Mouse (Mus musculus) midbrain, embryonic 11.5 days (tissue): ENCODE measurements around the gene Osbpl11. TPM values are rescaled to one million over a fixed set of nuclear protein-coding genes. Genes with fewer than 3 reads are reported as not detected.
"Not testable (repeated sequence)": the region's sequence is repeated elsewhere in the genome, so short reads cannot be mapped to it uniquely, and the experiment has no call there.

Experiments used
- ATAC-seq: fragments of 200-750 bp; cut with Nextera tagmentation; 2 replicates; pipeline ENCODE4 v1.8.0; 2017; ENCODE audit warnings: moderate TSS enrichment, moderate library complexity; ENCODE audit not compliant: low FRiP score
- DNase-seq: peaks from one replicate; pipeline ENCODE4 v3.0.0; 2015; ENCODE audit warnings: low spot score; ENCODE audit errors: missing footprints
- H3K27ac ChIP-seq: fragments of 300-500 bp; sonication (generic); 2 replicates; pipeline ENCODE4 v1.5.1; 2014; ENCODE audit warnings: low read depth, low read length
- H3K27me3 ChIP-seq: fragments of 300-500 bp; sonication (generic); 2 replicates; pipeline ENCODE4 v1.6.1; 2014; ENCODE audit warnings: mild to moderate bottlenecking, low read length, moderate library complexity, mixed read lengths; ENCODE audit not compliant: control insufficient read depth, insufficient read depth
- H3K36me3 ChIP-seq: fragments of 300-500 bp; sonication (generic); 2 replicates; pipeline ENCODE4 v1.6.1; 2014; ENCODE audit warnings: mild to moderate bottlenecking, low read length, moderate library complexity, mixed read lengths; ENCODE audit not compliant: control insufficient read depth, insufficient read depth
- H3K4me1 ChIP-seq: fragments of 300-500 bp; sonication (generic); 2 replicates; pipeline ENCODE4 v1.6.1; 2014; ENCODE audit warnings: low read length; ENCODE audit not compliant: control insufficient read depth, insufficient read depth
- H3K4me2 ChIP-seq: fragments of 300-500 bp; sonication (generic); 2 replicates; pipeline ENCODE4 v1.6.1; 2014; ENCODE audit warnings: mild to moderate bottlenecking, moderate library complexity
- H3K4me3 ChIP-seq: fragments of 300-500 bp; sonication (generic); 2 replicates; pipeline ENCODE4 v1.5.1; 2014; ENCODE audit warnings: low read depth, low read length
- H3K9ac ChIP-seq: fragments of 300-500 bp; sonication (generic); 2 replicates; pipeline ENCODE4 v1.6.1; 2014; ENCODE audit warnings: low read length
- H3K9me3 ChIP-seq: fragments of 300-500 bp; sonication (generic); 2 replicates; pipeline ENCODE4 v1.6.1; 2016; ENCODE audit warnings: low read length; ENCODE audit not compliant: control insufficient read depth
- WGBS: fragments of 180-500 bp; shearing (Covaris S2); extraction: QIAGEN DNeasy Blood & Tissue Kit; methylation state at CpG from one replicate; pipeline ENCODE4 v1.1.7; 2014; 5-methylcytosine and 5-hydroxymethylcytosine counted together
- polyA plus RNA-seq: library from polyadenylated mRNA; unstranded; fragments of >200 nt; fragmentation: Nextera tagmentation; extraction: Ambion mirVana; gene quantifications from 2 replicates; pipeline ENCODE4 v1.2.1, GENCODE M21; 2014

Osbpl11 gene
- polyA plus RNA-seq, 1 experiment from 2014 or later: 25.2 TPM

- H3K4me3 ChIP-seq: no peak overlapping the region
- no peaks in the 10 kb centered on the region for H3K27me3 ChIP-seq
- H3K9me3 ChIP-seq: no peaks in the 10 kb centered on the region
- no peak overlapping the region for H3K4me2 ChIP-seq
- H3K36me3 ChIP-seq: no peaks in the 10 kb centered on the region
- no peaks in the 10 kb centered on the region for H3K4me1 ChIP-seq
- H3K9ac ChIP-seq: no peak overlapping the region
- DNase-seq: peak; percentile 89
- 52% methylated on average over 4 of the region's 4 CpGs for WGBS
- no peak overlapping the region for H3K27ac ChIP-seq
- ATAC-seq: no peak
Measured at GRCm38 (mm10) chr16:33154992-33155391, 29.9 kb upstream of the Osbpl11 start.

GRCm38 (mm10) chr16:33158006-33158405 lies 26.9 kb upstream of the Osbpl11 start:
- Histone ChIP-seq H3K4me2 (no peak overlapping the region), H3K4me1 (no peaks in the 10 kb centered on the region), H3K27me3 (no peaks in the 10 kb centered on the region), H3K36me3 (no peaks in the 10 kb centered on the region), H3K27ac (no peak overlapping the region), H3K9ac (no peak overlapping the region), H3K4me3 (no peak overlapping the region), H3K9me3 (no peaks in the 10 kb centered on the region)
- WGBS: 75% methylated on average over 11 of the region's 11 CpGs
- DNase-seq (no peak), ATAC-seq (no peak)

- no peak overlapping the region for H3K9ac ChIP-seq
- H3K27ac ChIP-seq: no peak overlapping the region
- ATAC-seq (no peak), DNase-seq (no peak)
- no peak overlapping the region for H3K4me3 ChIP-seq
- H3K9me3 ChIP-seq: no peaks in the 10 kb centered on the region
- H3K4me2 ChIP-seq: no peak overlapping the region
- H3K36me3 ChIP-seq: no peaks in the 10 kb centered on the region
- H3K27me3 ChIP-seq: no peaks in the 10 kb centered on the region
- 93% methylated on average over 14 of the region's 14 CpGs for WGBS
- no peaks in the 10 kb centered on the region for H3K4me1 ChIP-seq
Measured at GRCm38 (mm10) chr16:33158590-33159071, 26.2 kb upstream of the Osbpl11 start.

GRCm38 (mm10) chr16:33159363-33159762 lies 25.5 kb upstream of the Osbpl11 start:
- H3K36me3 ChIP-seq: no peaks in the 10 kb centered on the region
- no peaks in the 10 kb centered on the region for H3K9me3 ChIP-seq
- 89% methylated on average over 2 of the region's 2 CpGs for WGBS
- no peak overlapping the region for H3K4me2 ChIP-seq
- no peak overlapping the region for H3K4me3 ChIP-seq
- no peak for ATAC-seq
- no peaks in the 10 kb centered on the region for H3K27me3 ChIP-seq
- no peak overlapping the region for H3K27ac ChIP-seq
- no peak for DNase-seq
- H3K9ac ChIP-seq: no peak overlapping the region
- H3K4me1 ChIP-seq: no peaks in the 10 kb centered on the region

GRCm38 (mm10) chr16:33163330-33164090 lies 21.4 kb upstream of the Osbpl11 start:
- 83% methylated on average over 13 of the region's 13 CpGs for WGBS
- peak; percentile 65 for DNase-seq
- H3K27ac ChIP-seq: no peak overlapping the region

GRCm38 (mm10) chr16:33166284-33166683 lies 18.6 kb upstream of the Osbpl11 start:
- peak; percentile 86 for DNase-seq
- not testable (repeated sequence) for ATAC-seq

More at GRCm38 (mm10) chr16:33163330-33164090, 21.4 kb upstream of the Osbpl11 start:
- H3K9me3 ChIP-seq: no peaks in the 10 kb centered on the region
- no peak overlapping the region for H3K9ac ChIP-seq
- no peaks in the 10 kb centered on the region for H3K27me3 ChIP-seq
- no peak overlapping the region for H3K4me2 ChIP-seq
- no peaks in the 10 kb centered on the region for H3K36me3 ChIP-seq
- no peaks in the 10 kb centered on the region for H3K4me1 ChIP-seq
- no peak overlapping the region for H3K4me3 ChIP-seq
- ATAC-seq: no peak

GRCm38 (mm10) chr16:33167537-33167936 lies 17.3 kb upstream of the Osbpl11 start:
- no peak overlapping the region for H3K27ac ChIP-seq
- H3K4me3 ChIP-seq: no peak overlapping the region
- no peak for ATAC-seq
- no peaks in the 10 kb centered on the region for H3K27me3 ChIP-seq
- no peak overlapping the region for H3K4me2 ChIP-seq
- no peak overlapping the region for H3K9ac ChIP-seq
- no peaks in the 10 kb centered on the region for H3K9me3 ChIP-seq
- no peaks in the 10 kb centered on the region for H3K36me3 ChIP-seq
- WGBS: 41% methylated on average over 5 of the region's 5 CpGs
- DNase-seq: peak; percentile 81
- no peaks in the 10 kb centered on the region for H3K4me1 ChIP-seq

More at GRCm38 (mm10) chr16:33166284-33166683, 18.6 kb upstream of the Osbpl11 start:
- not testable (repeated sequence) for H3K27me3 ChIP-seq, H3K4me1 ChIP-seq, H3K9me3 ChIP-seq, H3K9ac ChIP-seq, H3K36me3 ChIP-seq, H3K4me3 ChIP-seq, H3K4me2 ChIP-seq, H3K27ac ChIP-seq
- WGBS: 62% methylated on average over 6 of the region's 6 CpGs

GRCm38 (mm10) chr16:33169471-33170034 lies 15.3 kb upstream of the Osbpl11 start:
- Histone ChIP-seq H3K27ac (no peak overlapping the region), H3K9ac (no peak overlapping the region), H3K9me3 (no peaks in the 10 kb centered on the region), H3K4me1 (no peaks in the 10 kb centered on the region), H3K4me2 (no peak overlapping the region), H3K36me3 (no peaks in the 10 kb centered on the region), H3K27me3 (no peaks in the 10 kb centered on the region), H3K4me3 (no peak overlapping the region)
- WGBS: 57% methylated on average over 8 of the region's 8 CpGs
- ATAC-seq (no peak), DNase-seq (peak; percentile 71)
